Mouse (Mus musculus) adrenal gland, postnatal 25 days (tissue): ENCODE measurements at regions not wholly inside any gene's neighbourhood (a gene's known extent, or its start where the extent isn't known, plus 50 kb on each side); places are given as distances from the start of the nearest gene placed in this dataset.

Experiments
- DNase-seq: peaks from one replicate; pipeline ENCODE4 v3.0.0; 2021; ENCODE audit warnings: mixed read lengths

- no peak for DNase-seq
These were observed 137.9 kb downstream of the Barhl2 start for GRCm38 (mm10) chr5:106320039-106320438.

GRCm38 (mm10) chr5:106318246-106318645, 139.7 kb downstream of the Barhl2 start:
- no peak for DNase-seq

- no peak for DNase-seq
These were observed 144.1 kb downstream of the Barhl2 start for GRCm38 (mm10) chr5:106313874-106314273.

GRCm38 (mm10) chr5:106301372-106301771, 156.6 kb downstream of the Barhl2 start:
- no peak for DNase-seq

- DNase-seq = no peak
These were observed 161.2 kb downstream of the Barhl2 start for GRCm38 (mm10) chr5:106296721-106297120.

GRCm38 (mm10) chr5:106295993-106296392, 162.0 kb downstream of the Barhl2 start:
- no peak for DNase-seq

- DNase-seq = no peak
These were observed 162.4 kb downstream of the Barhl2 start for GRCm38 (mm10) chr5:106295538-106295937.

GRCm38 (mm10) chr5:106292387-106293229, 165.4 kb downstream of the Barhl2 start:
- no peak for DNase-seq

GRCm38 (mm10) chr5:106285152-106285551, 172.8 kb downstream of the Barhl2 start:
- no peak for DNase-seq

GRCm38 (mm10) chr5:106284731-106285130, 173.2 kb downstream of the Barhl2 start:
- no peak for DNase-seq

- DNase-seq = no peak
These were observed 175.3 kb downstream of the Barhl2 start for GRCm38 (mm10) chr5:106282646-106283045.

- no peak for DNase-seq
These were observed 180.2 kb downstream of the Barhl2 start for GRCm38 (mm10) chr5:106277786-106278185.

GRCm38 (mm10) chr5:106277231-106277630, 180.7 kb downstream of the Barhl2 start:
- DNase-seq = no peak

- DNase-seq = no peak
These were observed 181.8 kb downstream of the Barhl2 start for GRCm38 (mm10) chr5:106276186-106276585.

GRCm38 (mm10) chr5:106274617-106275016, 183.3 kb downstream of the Barhl2 start:
- no peak for DNase-seq

- DNase-seq = no peak
These were observed 193.4 kb downstream of the Barhl2 start for GRCm38 (mm10) chr5:106264536-106264935.

- no peak for DNase-seq
These were observed 200.8 kb downstream of the Barhl2 start for GRCm38 (mm10) chr5:106257179-106257578.

- no peak for DNase-seq
These were observed 228.8 kb downstream of the Barhl2 start for GRCm38 (mm10) chr5:106229154-106229553.

GRCm38 (mm10) chr5:106224141-106224540, 233.8 kb downstream of the Barhl2 start:
- no peak for DNase-seq

GRCm38 (mm10) chr5:106209543-106209942, 248.4 kb downstream of the Barhl2 start:
- no peak for DNase-seq

GRCm38 (mm10) chr5:106207706-106208105, 250.3 kb downstream of the Barhl2 start:
- DNase-seq = no peak

- DNase-seq = no peak
These were observed 252.2 kb downstream of the Barhl2 start for GRCm38 (mm10) chr5:106205724-106206123.

- no peak for DNase-seq
These were observed 257.3 kb downstream of the Barhl2 start for GRCm38 (mm10) chr5:106200631-106201030.

- DNase-seq = no peak
These were observed 258.9 kb downstream of the Barhl2 start for GRCm38 (mm10) chr5:106199061-106199460.
